Mouse (Mus musculus) kidney, embryonic 14.5 days (tissue): ENCODE results near the gene Rad52. TPM values are rescaled to one million over a fixed set of nuclear protein-coding genes. Genes with fewer than 3 reads are reported as not detected.

Experiments
- ATAC-seq: fragments of 200-750 bp; cut with Nextera tagmentation; 2 replicates; pipeline ENCODE4 v1.8.0; 2017; ENCODE audit warnings: moderate number of reproducible peaks, mild to moderate bottlenecking, moderate TSS enrichment, moderate library complexity; ENCODE audit not compliant: low FRiP score, low TSS enrichment
- H3K27ac ChIP-seq: fragments of 300-500 bp; sonication (generic); 2 replicates; pipeline ENCODE4 v1.5.1; 2014; ENCODE audit warnings: low read depth, mild to moderate bottlenecking, low read length, moderate library complexity, mixed read lengths
- H3K27me3 ChIP-seq: fragments of 300-500 bp; sonication (generic); 2 replicates; pipeline ENCODE4 v1.6.1; 2014; ENCODE audit warnings: mild to moderate bottlenecking, low read length; ENCODE audit not compliant: control insufficient read depth, insufficient read depth
- H3K36me3 ChIP-seq: fragments of 300-500 bp; sonication (generic); 2 replicates; pipeline ENCODE4 v1.6.1; 2014; ENCODE audit warnings: low read length, mixed read lengths; ENCODE audit not compliant: control insufficient read depth, insufficient read depth
- H3K4me1 ChIP-seq: fragments of 300-500 bp; sonication (generic); 2 replicates; pipeline ENCODE4 v1.6.1; 2014; ENCODE audit warnings: low read length, mixed read lengths; ENCODE audit not compliant: control insufficient read depth, insufficient read depth
- H3K4me2 ChIP-seq: fragments of 300-500 bp; sonication (generic); replicated peaks from 2 replicates; pipeline ENCODE4 v1.6.1; 2014; ENCODE audit warnings: low read depth, mild to moderate bottlenecking, low read length
- H3K4me3 ChIP-seq: fragments of 300-500 bp; sonication (generic); 2 replicates; pipeline ENCODE4 v1.5.1; 2014; ENCODE audit warnings: mild to moderate bottlenecking, low read length
- H3K9ac ChIP-seq: fragments of 300-500 bp; sonication (generic); 2 replicates; pipeline ENCODE4 v1.6.1; 2014; ENCODE audit warnings: low read depth, mild to moderate bottlenecking, low read length, moderate library complexity
- H3K9me3 ChIP-seq: fragments of 300-500 bp; sonication (generic); 2 replicates; pipeline ENCODE4 v1.6.1; 2016; ENCODE audit warnings: low read length; ENCODE audit not compliant: control insufficient read depth
- WGBS: fragments of 180-500 bp; shearing (Covaris S2); extraction: QIAGEN DNeasy Blood & Tissue Kit; methylation state at CpG from one replicate; pipeline ENCODE4 v1.1.7; 2014; 5-methylcytosine and 5-hydroxymethylcytosine counted together
- polyA plus RNA-seq: library from polyadenylated mRNA; unstranded; fragments of >200 nt; fragmentation: Nextera tagmentation; extraction: Ambion mirVana; gene quantifications from 2 replicates; pipeline ENCODE4 v1.2.1, GENCODE M21; 2014

Rad52 gene
- polyA plus RNA-seq, 1 experiment from 2014 or later: 29.8 TPM

- H3K27ac ChIP-seq: peak overlapping the region; percentile 91
- no peaks in the 10 kb centered on the region for H3K4me1 ChIP-seq
- ATAC-seq: no peak
- no peaks in the 10 kb centered on the region for H3K9me3 ChIP-seq
- WGBS: 18% methylated on average over 15 of the region's 15 CpGs
- H3K4me2 ChIP-seq: peak overlapping the region; percentile 84
- H3K36me3 ChIP-seq: peaks cover 9% of the 10 kb centered on the region; the same call in 1 of the 2 replicates
- no peaks in the 10 kb centered on the region for H3K27me3 ChIP-seq
- peak overlapping the region; percentile 94 for H3K9ac ChIP-seq
- peak overlapping the region; percentile 91 for H3K4me3 ChIP-seq
Measured at GRCm38 (mm10) chr6:119903081-119903789, 737 bp downstream of the Rad52 start.

DNA sequence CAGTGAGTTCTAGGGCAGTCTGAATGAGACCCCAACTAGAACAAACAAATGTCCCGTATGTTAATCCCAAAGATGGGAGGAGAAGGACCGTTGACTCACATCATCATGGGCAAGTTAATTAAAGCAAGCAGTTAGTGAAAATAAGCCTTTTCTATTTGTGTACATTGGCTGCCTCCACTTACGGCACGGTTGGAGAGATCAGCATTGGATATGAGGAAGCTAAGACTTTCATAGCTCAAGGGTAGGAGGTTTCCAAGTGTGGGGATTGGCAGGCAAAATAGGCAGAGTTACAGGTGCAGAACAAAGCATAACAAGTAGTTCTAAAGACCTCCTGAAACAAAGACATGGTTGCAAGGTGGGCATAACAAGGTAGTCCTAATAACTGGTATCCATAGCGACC, 3.0 kb downstream of the Rad52 start:
- H3K9me3 ChIP-seq: no peaks in the 10 kb centered on the region
- peaks cover 9% of the 10 kb centered on the region; the same call in 1 of the 2 replicates for H3K36me3 ChIP-seq
- 87% methylated on average over 5 of the region's 5 CpGs for WGBS
- no peak for ATAC-seq
- no peak overlapping the region for H3K4me2 ChIP-seq
- no peak overlapping the region for H3K9ac ChIP-seq
- H3K27ac ChIP-seq: no peak overlapping the region
- H3K4me1 ChIP-seq: no peaks in the 10 kb centered on the region
- H3K27me3 ChIP-seq: no peaks in the 10 kb centered on the region
- no peak overlapping the region for H3K4me3 ChIP-seq

DNA sequence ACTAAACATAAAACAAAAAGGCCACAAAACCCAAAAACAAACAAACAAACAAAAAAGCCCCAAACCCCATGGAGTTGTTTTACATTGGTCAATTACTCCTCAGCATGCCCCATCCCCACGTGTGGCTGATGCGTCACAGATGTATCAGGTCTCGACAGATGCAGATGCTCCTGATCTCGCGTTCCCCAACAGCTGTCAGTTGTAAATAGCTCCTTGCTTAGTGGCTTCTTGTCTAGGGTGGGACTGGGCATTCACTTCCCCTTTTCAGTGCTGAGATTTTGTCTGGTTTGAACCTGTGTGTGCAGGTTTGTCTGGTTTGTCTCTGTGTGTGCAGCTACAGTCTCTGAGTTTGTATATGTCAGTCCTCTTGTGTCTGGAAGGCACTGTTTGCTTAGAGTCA, 9.5 kb downstream of the Rad52 start:
- Histone ChIP-seq H3K36me3 (peaks cover 53% of the 10 kb centered on the region), H3K9ac (no peak overlapping the region), H3K9me3 (no peaks in the 10 kb centered on the region), H3K4me1 (no peaks in the 10 kb centered on the region), H3K27me3 (no peaks in the 10 kb centered on the region), H3K4me3 (no peak overlapping the region), H3K27ac (no peak overlapping the region), H3K4me2 (no peak overlapping the region)
- WGBS: 72% methylated on average over 5 of the region's 5 CpGs
- no peak for ATAC-seq

DNA sequence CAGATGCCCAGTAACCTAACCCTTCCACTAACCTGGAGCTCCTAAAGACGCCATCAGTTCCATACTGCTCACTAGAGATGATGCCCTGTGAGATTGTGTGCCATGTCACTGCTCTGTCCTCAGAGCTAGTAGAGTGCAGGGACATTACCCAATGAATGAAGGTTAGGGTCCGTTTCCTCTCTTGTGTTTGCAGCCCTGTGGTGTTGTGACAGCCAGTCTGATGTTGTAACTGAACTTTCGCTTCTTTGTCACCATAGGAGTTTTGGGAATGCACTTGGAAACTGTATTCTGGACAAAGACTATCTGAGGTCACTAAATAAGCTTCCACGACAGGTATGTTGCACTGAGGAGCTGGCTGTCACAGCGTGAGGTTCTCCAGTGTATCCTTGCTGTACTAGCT, 13.2 kb downstream of the Rad52 start:
- no peak overlapping the region for H3K27ac ChIP-seq
- peaks cover 82% of the 10 kb centered on the region for H3K36me3 ChIP-seq
- H3K9me3 ChIP-seq: no peaks in the 10 kb centered on the region
- H3K27me3 ChIP-seq: no peaks in the 10 kb centered on the region
- no peaks in the 10 kb centered on the region for H3K4me1 ChIP-seq
- no peak overlapping the region for H3K4me2 ChIP-seq
- no peak overlapping the region for H3K4me3 ChIP-seq
- ATAC-seq: no peak
- 92% methylated on average over 5 of the region's 5 CpGs for WGBS
- H3K9ac ChIP-seq: no peak overlapping the region

DNA sequence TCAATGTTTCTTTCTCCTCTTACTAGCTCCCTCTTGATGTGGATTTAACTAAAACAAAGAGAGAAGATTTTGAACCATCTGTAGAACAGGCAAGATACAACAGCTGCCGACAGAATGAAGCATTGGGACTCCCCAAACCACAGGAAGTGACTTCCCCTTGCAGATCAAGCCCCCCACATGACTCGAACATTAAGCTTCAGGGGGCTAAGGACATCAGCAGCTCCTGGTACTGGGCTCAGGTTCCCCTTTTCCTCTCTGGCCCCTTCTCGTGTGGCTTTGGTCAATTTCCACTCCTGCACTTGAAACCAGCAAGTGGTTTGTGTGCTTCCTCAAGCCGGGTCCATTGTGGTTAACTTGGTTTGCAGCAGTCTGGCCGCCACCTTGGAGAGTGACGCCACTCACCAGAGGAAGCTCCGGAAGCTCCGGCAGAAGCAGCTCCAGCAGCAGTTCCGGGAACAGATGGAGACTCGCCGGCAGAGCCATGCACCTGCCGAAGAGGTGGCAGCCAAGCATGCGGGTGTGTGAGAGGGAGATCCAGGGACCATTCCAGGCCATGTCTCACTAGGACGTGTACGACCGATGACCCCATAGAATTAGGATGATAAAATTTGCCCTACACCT, 16.2 kb downstream of the Rad52 start:
- Histone ChIP-seq H3K4me1 (no peaks in the 10 kb centered on the region), H3K9ac (no peak overlapping the region), H3K4me2 (no peak overlapping the region), H3K27ac (no peak overlapping the region), H3K36me3 (peaks cover 77% of the 10 kb centered on the region), H3K27me3 (no peaks in the 10 kb centered on the region), H3K9me3 (no peaks in the 10 kb centered on the region), H3K4me3 (no peak overlapping the region)
- ATAC-seq: no peak
- 88% methylated on average over 16 of the region's 16 CpGs for WGBS

DNA sequence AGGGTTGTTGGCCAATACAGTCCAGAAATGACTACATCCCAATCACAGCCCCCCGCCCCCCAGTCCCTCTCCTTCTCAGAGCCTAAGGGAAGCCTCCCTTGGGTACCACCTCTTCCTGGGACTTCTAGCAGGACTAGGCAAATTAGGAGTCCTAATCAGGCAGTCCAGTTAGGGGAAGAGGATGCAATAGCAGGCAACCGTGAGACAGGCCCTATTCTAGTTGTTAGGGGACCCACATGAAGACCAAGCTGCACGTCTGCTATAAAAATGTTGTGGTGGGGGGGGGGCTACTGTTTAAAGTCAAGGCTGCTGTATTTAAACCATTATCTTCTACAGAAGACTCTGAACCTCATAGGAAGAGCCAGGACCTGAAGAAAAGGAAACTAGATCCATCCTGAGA, 19.6 kb downstream of the Rad52 start:
- no peak overlapping the region for H3K4me3 ChIP-seq
- H3K4me1 ChIP-seq: no peaks in the 10 kb centered on the region
- no peak for ATAC-seq
- H3K27ac ChIP-seq: no peak overlapping the region
- no peak overlapping the region for H3K9ac ChIP-seq
- no peak overlapping the region for H3K4me2 ChIP-seq
- no peaks in the 10 kb centered on the region for H3K9me3 ChIP-seq
- no peaks in the 10 kb centered on the region for H3K27me3 ChIP-seq
- peaks cover 80% of the 10 kb centered on the region for H3K36me3 ChIP-seq
- 86% methylated on average over 3 of the region's 3 CpGs for WGBS

- H3K4me1 ChIP-seq: no peaks in the 10 kb centered on the region
- no peak for ATAC-seq
- 90% methylated on average over 4 of the region's 4 CpGs for WGBS
- H3K27me3 ChIP-seq: no peaks in the 10 kb centered on the region
- no peak overlapping the region for H3K27ac ChIP-seq
- no peak overlapping the region for H3K9ac ChIP-seq
- no peaks in the 10 kb centered on the region for H3K9me3 ChIP-seq
- peaks cover 81% of the 10 kb centered on the region for H3K36me3 ChIP-seq
- H3K4me3 ChIP-seq: no peak overlapping the region
- H3K4me2 ChIP-seq: no peak overlapping the region
Measured at GRCm38 (mm10) chr6:119922544-119922943, 20.0 kb downstream of the Rad52 start.

DNA sequence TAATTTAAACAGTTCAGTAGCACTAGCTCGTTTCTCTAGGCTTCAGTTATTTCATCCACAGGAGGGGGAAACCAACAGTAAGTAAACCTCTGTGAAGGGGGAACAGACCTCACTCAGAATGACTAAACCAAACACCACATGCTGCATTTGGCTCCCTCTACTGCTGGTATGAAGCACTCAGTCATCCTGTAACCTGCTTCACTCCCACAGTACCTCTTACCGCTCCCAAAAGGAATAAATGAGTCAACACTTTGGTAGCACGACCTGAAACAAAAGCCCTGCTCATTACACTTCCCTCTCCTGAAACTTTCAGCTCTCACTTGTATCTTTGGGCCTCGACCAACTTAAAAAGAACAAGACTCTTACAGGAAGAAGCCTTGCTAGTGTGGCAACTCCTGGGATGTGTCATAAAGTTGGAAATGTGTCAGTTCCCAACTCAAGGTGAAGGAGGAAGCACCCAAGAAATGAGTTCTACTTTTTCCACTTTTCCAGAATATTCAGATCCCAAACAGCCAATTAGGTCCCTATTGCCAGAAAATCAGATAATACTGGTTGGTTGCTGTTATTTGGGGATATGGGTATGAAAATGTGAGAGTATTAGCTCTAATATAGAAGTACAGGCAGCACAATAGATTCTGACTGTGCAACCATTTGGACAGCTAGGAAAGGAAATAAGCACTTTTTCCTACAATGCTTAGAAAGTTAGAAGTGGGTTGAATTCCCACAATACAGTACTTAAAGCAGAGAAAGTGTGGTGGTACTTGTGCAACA, 21.9 kb downstream of the Rad52 start:
- peaks cover 80% of the 10 kb centered on the region for H3K36me3 ChIP-seq
- no peak overlapping the region for H3K27ac ChIP-seq
- ATAC-seq: 0 out of 2 replicates have a peak, but pooled peaks have one; percentile 32
- H3K4me3 ChIP-seq: no peak overlapping the region
- H3K9ac ChIP-seq: no peak overlapping the region
- H3K4me2 ChIP-seq: no peak overlapping the region
- no peaks in the 10 kb centered on the region for H3K9me3 ChIP-seq
- H3K27me3 ChIP-seq: no peaks in the 10 kb centered on the region
- no peaks in the 10 kb centered on the region for H3K4me1 ChIP-seq
- WGBS: 54% methylated on average over 4 of the region's 4 CpGs
